Mouse (Mus musculus): ENCODE measurements at regions not wholly inside any gene's neighbourhood (a gene's known extent, or its start where the extent isn't known, plus 50 kb on each side); places are given as distances from the start of the nearest gene placed in this dataset.

DNA sequence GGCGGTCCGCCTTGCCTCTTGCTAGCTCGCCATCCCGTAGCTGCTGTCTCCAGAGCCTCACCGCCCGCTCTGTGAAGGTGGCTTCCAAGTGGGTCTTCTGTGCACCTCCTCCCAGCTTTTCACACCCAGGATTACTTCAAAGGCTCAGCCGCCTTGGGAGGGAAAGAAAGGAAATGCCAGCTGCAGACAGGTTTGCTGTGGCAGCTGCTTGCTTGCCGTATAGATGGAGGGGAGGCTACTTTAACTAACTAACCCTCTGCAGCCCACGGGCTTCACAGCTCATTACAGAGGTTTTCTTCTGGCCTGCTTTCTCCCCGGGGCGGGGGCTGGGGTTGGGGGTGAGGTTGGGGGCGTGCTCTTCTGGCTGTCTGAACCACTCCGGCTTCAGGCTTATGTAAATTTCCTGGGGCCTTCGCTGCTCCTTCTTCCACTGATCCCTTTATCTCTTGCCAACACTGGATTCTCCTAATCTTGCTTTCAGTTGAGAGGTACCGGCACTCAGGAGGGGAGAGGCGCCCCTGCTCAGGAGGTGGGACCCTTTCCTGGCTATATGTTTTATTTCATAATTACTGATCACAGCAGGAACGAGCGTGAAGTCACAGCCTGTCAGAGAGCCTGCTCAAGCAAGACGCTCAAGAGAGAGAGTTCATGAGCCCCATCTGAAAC is 97.6 kb upstream of the Tspan5 start:
- TF ChIP-seq CTCF (conservative IDR thresholded peaks at IDR 0.05; ENCODE audit: insufficient read depth, insufficient read length, low read depth, low read length) (no peak), POLR2A (IDR thresholded peaks at IDR 0.05; ENCODE audit: low read depth, low read length) (no peak)
